Mouse (Mus musculus): ENCODE measurements around the gene Dpm3.

- TF ChIP-seq CTCF (IDR thresholded peaks at IDR 0.05; ENCODE audit: control insufficient read depth, insufficient read depth, low read length) (no peak), POLR2A (IDR thresholded peaks at IDR 0.05; ENCODE audit: borderline replicate concordance, control insufficient read depth, low read depth, low read length) (no peak)
These were observed 30.3 kb upstream of the Dpm3 start, which contains the start of gene Muc1 for GRCm38 (mm10) chr3:89228836-89229235.

All from bone marrow, adult 2 months (tissue).